Mouse (Mus musculus) neural tube, embryonic 14.5 days (tissue): ENCODE data around the gene Cpsf2. TPM values are rescaled to one million over a fixed set of nuclear protein-coding genes. Genes with fewer than 3 reads are reported as not detected.

Experiments
- polyA plus RNA-seq: library from polyadenylated mRNA; unstranded; fragments of >200 nt; fragmentation: Nextera tagmentation; extraction: Ambion mirVana; gene quantifications from 2 replicates; pipeline ENCODE4 v1.2.1, GENCODE M21; 2014

The Cpsf2 gene
- polyA plus RNA-seq, 1 experiment from 2014 or later, result 34.5 TPM

Other genes with a start within 250 kb of the Cpsf2 start
- gene Fbln5, start 156.9 kb upstream of the Cpsf2 start, polyA plus RNA-seq, result 1.9 and 13.4 TPM in 2 replicates
- 18.9 and 31.9 TPM in 2 replicates for gene Trip11, start 62.7 kb upstream of the Cpsf2 start, polyA plus RNA-seq
- gene Atxn3, start 17.7 kb upstream of the Cpsf2 start, polyA plus RNA-seq, result 13.1 and 13.3 TPM in 2 replicates
- 1.9 and 3.2 TPM in 2 replicates for gene Slc24a4, start 152.7 kb downstream of the Cpsf2 start, polyA plus RNA-seq